Mouse (Mus musculus): ENCODE results near the gene Il3.
"Not testable (repeated sequence)": the region's sequence is repeated elsewhere in the genome, so short reads cannot be mapped to it uniquely, and the experiment has no call there.

Il3 gene

DNA sequence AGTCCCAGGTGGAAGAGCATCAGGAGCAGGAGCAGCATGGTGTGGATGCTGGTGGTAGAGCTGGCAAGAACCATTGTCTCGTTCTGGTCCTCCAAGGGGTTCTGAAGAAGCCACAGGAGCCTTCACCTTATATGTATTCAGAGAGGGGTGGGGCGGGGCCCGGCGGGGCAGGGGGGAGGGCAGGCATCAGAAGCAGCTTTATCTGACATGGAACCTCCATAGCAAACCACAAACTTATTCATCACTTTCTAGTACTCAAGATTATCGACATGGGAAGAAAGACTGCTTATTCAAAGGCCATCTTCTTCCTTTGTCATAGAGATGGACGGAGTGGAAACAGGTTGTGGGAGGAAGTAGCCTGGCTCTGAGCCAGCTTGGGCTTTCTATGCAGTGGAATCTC is at the start of gene Il3:
TSS of gene Il3 (minus strand) at position 101 of the 400 bp plus-strand sequence.
- DNase-seq (ENCODE audit: low read depth, low spot score), result no peak

DNA sequence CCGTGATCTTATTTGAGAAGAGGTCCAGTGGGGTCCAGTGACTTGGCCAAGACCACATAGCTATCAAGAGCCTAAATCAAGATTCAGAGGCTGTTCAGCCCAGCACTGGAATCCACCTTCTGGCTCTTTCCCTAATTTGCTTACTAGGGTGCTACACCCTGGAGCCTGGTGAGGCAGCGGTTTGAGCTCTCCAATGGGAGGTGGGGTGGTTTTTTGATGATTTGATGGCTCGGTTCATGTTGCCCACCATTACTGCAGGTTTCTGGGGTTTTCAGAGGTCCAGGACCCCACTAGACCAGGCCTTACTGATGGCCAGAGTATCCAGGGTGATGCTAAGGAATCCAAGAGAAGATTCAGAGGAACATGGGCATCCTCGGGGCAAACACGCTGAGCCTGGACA is 48.3 kb upstream of the Il3 start:
- DNase-seq (ENCODE audit: low read depth, low spot score), result no peak

DNA sequence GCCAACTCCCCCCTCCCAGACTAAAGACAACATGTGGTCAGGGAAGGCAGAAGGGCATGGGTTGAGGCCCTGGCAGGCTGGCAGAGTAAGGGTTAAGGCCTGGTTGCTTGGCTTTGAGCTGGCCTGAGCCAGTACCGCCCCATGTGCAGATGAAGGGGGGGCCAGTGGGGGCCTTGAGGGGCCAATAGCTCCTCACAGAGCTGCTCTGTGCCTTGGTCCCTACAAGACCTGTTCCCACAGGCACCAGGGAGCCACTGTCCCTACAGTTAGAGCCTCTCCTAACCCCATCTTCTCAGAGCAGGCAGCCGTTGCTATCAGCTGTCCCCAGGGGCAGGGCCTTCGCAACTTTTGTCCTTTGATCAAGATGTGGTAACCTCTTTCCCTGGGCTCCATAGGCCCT is 47.7 kb upstream of the Il3 start:
- no peak for DNase-seq (ENCODE audit: low read depth, low spot score)

DNA sequence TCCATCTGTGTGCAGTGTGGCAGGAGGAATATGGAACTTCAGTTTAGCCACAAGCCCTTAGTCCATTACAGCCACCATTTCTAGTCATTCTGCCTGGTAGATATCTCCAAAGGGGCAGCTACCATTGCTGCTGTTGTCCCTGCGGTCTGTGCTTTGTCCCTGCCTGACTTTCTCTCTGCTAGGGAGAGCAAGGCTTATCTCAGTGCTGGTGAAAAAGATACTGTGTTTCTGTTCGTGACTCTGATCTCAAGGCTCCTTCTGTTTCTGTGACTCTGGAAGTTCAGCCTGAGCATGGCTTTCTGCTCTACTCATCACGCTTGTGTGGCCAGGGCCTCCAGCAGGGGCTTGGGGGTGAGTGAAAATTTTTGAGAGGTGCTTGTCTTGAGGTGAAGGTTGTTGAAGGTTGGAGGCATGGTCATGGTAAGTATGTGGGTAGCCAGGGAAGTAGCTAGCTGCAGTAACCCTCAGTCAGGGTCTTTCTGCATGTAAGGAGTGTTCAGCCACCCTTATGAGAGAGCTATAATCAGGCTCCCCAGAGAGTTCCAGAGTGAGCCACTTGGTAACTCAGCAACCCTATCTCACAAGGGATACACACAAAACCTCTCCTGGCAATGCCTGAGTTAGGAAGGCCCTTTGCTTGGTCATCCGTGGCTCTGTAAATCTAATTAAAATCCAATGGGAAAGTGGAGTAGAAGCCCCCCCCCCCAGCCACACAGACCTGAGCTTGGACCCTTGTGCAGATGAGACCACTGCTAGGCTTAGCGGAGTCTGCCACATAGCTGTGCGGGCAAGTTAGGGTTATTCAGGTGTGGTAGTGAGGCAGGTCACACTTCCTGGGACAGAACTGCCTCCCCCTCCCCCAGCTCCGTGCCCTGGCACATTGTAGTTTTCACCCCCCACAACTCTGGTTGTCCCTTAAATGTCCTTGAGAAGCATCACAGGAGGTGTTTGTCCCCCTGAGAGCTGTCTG is 46.6 kb upstream of the Il3 start:
- DNase-seq (ENCODE audit: low read depth, low spot score), result no peak

DNA sequence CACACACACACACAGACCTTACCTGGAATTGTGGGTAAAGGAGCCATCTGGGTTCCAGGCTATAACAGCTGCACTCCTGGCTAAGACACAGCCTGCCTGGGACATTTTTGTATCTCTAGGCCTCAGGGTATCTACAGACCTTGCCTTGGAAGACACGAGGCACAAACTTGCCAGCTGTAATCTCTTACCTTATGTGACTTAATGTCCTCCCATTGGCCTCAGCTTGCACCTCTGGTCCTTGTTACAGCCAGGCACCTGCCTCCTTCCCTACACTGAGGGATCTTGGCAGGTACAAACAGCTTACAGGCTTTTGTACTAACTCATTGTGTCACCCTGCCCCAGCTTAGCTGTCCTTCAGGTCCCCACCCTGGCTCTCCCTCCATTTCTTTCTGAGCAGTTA is 45.5 kb upstream of the Il3 start:
- no peak for DNase-seq (ENCODE audit: low read depth, low spot score)

DNA sequence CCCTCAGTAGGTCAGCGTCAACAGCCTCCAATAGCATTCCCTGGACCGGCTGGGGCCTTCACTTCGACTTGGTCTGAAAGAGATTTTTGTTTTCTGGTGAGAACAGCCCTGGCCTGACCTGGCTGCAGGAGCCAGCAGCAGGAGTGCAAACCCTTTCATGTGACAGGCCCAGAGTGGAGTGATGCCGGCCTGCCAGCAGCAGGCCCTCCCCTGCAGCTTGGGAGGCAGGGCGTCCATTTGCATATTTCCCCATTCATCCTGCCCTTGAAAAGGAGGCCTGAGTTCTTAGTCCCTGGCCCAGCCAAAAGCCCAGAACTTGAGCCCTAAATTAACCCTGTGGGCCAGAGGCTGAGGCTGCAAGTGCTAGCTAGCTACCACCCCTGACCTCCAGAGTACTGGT is 44.9 kb upstream of the Il3 start:
- no peak for DNase-seq (ENCODE audit: low read depth, low spot score)

DNA sequence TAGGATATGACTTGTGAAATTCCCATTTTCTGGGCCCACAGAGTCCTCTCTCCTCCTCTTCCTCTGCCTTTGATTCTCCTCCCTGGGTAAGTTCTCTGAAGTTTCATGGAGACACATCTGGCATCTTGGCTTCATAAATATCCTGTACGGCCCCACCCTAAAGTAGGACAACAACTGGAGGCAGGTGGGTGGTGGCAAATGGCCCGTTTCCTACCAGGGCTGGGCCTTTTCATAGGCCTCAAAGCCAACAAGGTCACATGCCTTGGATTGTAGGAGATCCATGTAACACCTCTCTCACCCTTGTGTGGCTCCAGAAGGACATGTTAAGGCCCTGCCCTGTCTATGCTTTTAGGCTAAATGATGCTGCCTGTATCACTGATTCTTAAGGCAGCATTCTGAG is 43.5 kb upstream of the Il3 start:
- DNase-seq (ENCODE audit: low read depth, low spot score), result no peak

DNA sequence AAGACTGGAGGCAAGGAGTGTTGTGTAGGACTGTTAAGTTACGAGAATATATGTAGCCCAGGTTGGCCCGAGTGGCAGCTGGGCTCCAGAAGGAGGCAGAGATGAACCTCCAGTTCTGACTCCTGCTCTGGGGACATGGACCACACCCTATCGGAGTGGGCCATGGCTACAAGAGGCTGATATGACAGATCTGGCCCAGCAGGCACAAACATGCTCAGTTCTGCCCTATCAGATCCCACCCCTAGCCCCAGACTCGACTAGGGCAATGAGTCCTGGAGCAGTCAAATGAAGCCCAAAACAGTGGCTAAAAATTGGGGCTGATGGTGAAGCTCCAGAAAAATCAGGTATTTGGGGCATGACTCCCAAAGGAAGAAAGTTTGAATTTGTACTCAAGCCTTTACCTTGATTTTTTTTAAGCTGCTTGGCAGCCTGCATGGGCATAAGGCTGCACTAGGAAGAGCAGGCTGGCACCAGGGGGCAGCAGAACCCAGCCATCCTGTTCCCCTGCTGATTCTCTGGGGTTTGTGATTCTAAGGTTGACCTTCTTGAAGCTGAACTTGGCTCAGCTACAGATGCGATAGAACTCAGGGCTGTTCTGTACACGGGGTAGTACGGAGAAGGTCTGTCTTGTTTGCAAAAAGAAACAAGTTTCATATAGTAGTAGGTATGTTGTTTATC is 40.2 kb upstream of the Il3 start:
- DNase-seq (ENCODE audit: low read depth, low spot score), result no peak

DNA sequence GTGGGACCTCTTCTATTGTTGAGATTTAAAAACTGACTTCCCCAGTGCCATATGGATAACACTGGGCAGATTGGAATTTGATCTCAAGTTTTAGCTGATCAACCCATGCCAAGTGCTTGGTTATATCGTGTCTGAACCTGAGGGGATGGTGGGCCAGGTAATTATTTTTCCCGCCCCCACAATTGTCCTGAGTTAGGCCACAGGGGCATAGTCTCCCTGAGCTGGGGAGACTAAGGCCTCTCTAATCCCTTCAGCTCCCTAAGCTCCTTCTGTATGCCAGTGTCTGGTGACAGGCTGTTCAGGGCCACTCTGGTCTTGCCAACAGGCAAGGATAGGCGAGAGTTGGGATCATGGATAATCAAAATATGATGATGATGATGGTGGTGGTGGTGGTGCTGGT is 38.3 kb upstream of the Il3 start:
- DNase-seq (ENCODE audit: low read depth, low spot score), result no peak

DNA sequence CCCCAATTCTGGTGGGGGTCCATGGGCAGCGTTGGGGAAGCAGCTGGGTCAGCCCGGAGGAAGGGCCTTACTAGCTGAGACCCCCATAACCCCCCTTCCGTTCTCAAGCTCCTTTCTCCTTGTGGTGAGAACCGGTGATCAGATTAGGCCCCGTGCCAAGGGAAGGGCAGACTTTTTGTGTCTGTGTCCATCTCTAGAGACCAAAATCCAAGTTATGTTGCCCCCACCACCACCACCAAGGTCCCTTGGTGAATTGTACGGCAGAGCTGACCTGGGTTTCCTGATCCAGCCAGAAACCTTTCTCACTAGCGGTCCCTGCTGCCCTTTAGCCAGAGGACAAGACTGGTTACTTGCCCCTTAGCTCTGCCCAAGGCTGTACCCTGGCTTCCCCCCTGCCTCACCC is 37.4 kb upstream of the Il3 start:
- DNase-seq (ENCODE audit: low read depth, low spot score), result no peak

DNA sequence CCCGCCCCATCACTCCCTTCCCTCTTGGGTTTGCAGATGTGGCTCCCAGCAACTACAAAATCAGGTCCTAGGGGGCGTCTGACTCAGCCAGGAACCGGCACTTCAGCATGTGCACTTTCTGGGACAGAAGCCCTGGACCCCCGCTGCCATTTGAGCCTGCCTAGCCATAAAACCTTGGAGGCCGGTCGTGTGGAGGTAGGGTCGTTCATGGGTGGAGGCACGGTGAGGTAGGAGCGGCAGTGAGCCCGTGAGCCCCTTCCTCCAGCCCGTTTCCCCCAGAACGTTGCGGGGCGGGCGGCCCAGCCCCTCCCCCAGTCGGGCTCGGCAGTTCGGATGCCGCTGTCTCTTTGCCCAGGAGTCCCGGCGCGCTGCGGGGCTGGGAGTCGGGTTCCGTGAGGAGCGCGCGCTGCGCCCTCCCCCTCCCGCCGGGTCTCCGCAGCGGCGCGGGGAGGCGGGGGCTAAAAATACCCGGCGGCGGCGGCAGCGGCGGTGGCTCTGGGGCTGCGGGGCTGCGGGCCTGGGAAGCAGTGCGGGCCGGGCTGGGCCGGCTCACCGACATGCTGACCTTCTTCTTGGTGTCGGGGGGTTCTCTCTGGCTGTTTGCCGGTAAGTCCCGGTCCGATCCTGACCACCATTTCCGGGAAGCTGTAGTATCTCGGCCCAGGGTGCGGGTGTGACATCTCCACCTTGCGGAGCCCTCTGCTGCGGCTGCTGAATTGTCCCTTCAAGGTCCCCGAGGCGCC is 36.8 kb upstream of the Il3 start, which contains the start of gene Acsl6:
TSS of gene Acsl6 (plus strand) at position 71 of the 743 bp plus-strand sequence.
- DNase-seq (ENCODE audit: low read depth, low spot score), result no peak

DNA sequence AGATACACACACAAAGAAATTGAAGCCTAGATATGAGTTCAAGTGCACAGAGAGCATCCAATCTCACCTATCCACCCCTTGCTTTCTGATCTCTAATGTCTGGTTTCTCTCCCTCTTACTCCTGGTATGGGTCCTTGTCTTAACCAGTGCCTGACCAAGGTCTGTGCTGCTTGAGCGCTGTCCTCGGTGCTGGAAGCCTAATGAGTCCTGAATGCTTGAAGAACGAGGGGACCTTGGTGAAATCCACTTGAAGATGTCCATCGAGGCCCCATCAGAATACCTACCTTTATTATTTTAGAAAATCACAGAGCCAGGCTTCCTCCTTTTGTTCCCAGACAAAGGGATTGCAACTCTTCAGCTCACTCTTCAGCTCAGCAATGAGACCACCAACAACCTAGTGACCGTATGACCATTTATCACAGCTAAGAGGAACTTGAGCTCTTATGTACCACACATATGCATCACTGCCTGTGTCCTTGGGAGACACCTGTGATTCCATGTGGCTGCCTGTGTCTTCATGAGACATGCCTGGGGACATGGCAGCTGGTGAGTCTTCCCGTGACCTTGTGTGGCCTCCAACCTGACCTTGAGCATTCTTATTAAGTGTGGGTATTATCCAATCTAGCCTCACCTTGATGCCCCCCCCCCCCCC is 36.1 kb upstream of the Il3 start:
- DNase-seq (ENCODE audit: low read depth, low spot score), result no peak

DNA sequence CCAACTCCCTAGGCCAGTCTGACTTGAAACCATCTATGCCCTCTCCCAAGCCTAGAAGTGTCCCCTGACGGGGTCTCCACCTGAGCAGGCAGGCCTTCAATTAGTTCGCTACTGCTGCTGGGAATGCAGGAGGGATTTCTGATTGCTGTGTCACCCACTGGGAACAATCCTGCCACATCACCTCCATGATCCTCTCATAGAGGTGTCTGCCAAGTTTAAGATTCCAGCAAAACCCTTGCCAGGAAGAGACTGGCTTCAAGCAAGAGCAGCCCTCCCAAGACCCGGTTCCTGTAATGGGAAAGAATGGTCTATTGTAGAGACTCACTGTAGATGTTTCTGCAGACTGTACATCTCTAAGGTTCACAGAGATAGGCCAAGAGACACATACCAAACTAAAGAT is 35.5 kb upstream of the Il3 start:
- no peak for DNase-seq (ENCODE audit: low read depth, low spot score)

DNA sequence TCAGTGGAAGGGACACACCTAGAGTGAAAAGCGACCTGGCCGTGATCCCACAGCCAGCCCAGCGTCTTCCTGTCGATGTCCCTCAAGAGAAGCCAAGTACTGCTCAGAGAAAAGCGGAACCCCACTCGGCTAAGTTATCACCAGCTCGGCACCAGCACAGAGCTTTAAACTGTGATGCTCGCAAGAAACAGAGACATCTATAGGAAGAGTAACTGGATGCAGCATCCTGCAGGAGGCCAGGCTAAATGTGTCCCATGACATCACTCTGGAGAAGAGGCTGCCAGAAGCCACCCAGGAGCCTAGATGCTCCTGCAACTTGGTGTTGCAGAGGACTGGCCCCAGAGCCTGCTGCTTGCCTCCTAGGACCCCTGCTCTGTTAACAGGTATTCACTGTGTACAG is 34.9 kb upstream of the Il3 start:
- DNase-seq (ENCODE audit: low read depth, low spot score), result peak; percentile 64

DNA sequence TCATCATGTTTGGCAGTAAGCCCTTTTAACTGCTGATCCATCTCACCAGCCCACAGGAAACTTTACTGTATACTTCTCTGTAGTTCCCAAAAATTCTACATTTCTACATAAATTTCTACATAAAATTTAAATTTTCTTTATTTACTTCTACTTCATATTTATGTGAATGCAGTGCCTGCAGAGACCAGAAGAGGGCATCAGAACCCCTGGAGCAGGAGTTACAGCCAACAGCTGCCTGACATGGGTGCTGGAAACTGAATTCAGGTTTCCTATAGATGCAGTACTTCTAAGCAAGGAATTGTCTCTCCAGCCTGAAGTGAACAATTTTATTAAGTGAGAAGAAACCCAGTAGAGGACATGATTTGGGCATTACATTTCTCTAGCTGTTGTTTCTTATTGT is 31.7 kb upstream of the Il3 start:
- no peak for DNase-seq (ENCODE audit: low read depth, low spot score)

DNA sequence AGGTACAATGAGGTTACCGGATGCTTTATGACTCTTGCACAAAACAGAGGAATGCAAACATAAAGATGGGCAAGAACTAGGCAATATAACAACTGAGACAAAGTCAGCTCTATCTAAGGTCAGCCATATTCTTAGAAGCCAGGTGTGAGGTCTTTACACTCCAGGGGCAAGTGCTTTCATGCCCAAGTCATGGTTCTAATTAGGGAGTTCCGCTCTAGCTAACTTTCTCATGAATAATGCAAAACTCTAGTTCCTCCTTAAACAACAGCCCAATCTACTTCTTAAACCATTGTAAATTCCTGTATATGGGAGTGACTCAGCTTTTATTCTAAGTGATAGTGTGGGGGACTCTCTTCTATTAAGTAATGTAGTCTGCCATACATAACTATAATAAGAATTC is 30.4 kb upstream of the Il3 start:
- DNase-seq (ENCODE audit: low read depth, low spot score), result not testable (repeated sequence)

DNA sequence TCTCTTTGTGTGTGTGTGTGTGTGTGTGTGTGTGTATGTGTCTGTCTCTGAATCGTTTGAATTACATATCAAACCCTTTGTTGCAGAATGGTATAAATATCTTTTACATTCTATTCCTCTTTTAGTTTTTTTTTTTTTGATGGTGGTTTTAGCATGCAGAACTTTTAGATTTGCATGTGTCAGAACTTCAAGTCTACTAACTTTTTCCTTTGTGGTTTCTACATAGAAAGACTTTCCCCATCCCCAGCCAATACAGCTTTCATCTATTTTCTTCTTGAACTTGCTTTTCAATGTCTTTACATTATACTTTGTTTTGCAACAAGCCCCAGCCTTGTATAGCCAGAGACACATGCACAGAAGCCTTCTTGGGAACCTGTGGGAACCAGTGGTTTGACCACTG is 29.7 kb upstream of the Il3 start:
- DNase-seq (ENCODE audit: low read depth, low spot score), result no peak

DNA sequence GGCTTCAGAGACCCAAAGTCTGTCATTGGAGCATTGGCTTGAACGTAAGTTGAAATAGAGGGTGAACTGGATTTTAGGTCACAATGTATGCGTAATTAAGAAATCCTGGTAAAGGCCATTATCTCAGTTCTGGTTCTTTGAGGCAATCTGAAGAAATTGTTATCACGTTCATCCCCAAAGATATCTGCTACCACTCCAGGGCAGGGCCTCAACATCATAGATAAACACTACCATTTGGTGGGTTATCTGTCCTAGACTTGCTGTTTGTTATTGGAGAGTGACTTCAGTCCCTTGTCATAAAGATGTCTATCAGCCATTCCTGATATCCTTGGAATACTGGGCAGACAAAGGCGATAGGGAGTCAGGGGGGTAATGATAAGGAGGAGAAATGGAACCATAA is 28.9 kb upstream of the Il3 start:
- no peak for DNase-seq (ENCODE audit: low read depth, low spot score)

DNA sequence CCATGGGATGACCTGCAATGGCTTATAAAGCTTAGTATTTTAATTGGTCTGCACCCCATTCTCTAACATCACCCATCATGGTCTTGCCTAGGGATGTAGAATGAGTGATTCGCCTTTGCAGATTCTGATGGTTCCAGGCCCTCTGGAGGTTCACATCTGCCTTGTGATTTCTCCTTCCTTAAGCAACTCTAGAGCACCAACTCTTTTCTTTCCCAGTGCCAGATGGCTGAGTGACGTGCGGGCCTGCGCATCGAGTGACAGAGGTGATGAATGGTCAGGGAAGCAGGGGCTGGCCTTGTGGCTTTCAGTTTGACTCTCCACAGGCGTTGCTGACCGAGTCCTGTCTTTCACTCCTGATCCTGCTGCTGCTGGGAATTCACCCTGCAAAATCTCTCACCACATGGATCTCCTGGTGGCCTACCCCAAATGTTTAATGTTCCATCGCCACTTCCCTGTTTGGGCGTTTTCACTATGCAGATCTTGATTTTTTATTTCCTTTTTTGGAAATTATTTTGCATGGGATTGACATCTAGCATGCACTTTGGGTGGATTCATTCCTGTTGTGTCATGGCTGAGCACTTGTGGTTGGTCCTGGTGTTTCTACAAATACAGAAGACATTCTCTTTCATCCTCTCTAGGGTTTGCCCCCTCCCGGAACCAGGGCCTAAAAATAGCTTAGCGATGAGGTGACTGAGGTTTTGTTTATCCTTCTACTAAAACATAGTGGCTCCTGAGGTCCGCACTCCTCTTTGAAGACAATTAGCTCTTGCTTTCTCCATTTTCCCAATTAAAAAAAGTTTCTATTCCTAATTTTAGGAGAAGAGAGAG is 27.1 kb upstream of the Il3 start:
- DNase-seq (ENCODE audit: low read depth, low spot score), result no peak

DNA sequence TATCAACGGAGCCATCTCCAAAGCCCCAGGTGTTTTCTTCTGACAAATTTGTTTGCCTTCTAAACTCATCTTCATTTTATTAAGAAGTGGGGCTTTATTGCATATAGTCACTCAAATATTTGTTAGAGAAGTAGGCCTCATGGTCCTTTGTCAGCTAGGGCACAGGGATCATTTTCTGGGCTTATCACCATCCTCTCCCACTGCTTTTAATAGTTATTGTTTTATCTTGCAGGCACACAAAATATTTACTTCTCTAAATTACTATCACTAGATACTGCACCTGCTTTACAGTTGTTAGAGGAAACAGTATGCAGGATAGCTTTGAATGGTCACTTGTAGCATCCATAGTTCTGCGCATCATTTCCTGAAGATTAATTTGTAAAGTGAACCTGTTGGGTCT is 25.1 kb upstream of the Il3 start:
- DNase-seq (ENCODE audit: low read depth, low spot score), result no peak

Measured in telencephalon, adult 2 months (tissue).